Mouse (Mus musculus): ENCODE measurements around the gene Padi4.

DNA sequence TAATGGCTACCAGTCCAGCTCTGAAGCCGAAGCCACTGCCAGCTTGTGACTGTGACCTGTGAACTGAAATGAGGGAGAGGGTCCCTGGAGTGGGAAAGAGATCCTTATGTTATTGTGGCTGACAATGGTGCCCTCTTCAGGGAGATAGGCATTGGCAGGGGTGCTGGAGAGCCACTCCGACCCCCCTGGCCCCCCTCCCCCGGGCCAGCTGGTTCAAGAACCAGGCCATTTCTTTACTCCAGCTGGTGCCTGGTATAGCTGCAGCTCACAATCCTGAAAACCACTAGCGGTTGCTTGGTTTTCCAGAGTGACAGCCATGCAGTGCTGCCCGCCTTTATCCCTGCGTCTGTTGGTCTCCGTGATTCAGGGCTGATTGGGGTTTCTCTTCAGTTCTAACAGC lies 64.9 kb downstream of the Padi4 start:
- TF ChIP-seq CTCF (IDR thresholded peaks at IDR 0.05; ENCODE audit: low read depth, low read length) (no peak), EP300 (IDR thresholded peaks at IDR 0.05; ENCODE audit: insufficient read depth, low read depth, low read length) (no peak)
